Mouse (Mus musculus) left cerebral cortex, postnatal 36 days (tissue): ENCODE data around the gene Tacc2. TPM values are rescaled to one million over a fixed set of nuclear protein-coding genes. Genes with fewer than 3 reads are reported as not detected.
"Not testable (repeated sequence)": the region's sequence is repeated elsewhere in the genome, so short reads cannot be mapped to it uniquely, and the experiment has no call there.

Source experiments
- DNase-seq, 2 experiments: peaks; one replicate each; pipeline ENCODE4 v3.0.0; 2021 to 2022; ENCODE audit warnings: low spot score in 2 of 2, mixed read lengths in 1 of 2
- intact Hi-C: fragments of 180-260 bp; cut with DNase I; formaldehyde crosslinking; loops from one replicate; pipeline ENCODE4 v1.15.1; 2025
- total RNA-seq, 2 experiments: library from RNA; stranded (reverse); gene quantifications; 2 replicates each; pipeline ENCODE4 v1.2.3; 2021

Gene Tacc2
- total RNA-seq, 2 experiments from 2014 or later: 63.0 to 69.5 TPM

DNA sequence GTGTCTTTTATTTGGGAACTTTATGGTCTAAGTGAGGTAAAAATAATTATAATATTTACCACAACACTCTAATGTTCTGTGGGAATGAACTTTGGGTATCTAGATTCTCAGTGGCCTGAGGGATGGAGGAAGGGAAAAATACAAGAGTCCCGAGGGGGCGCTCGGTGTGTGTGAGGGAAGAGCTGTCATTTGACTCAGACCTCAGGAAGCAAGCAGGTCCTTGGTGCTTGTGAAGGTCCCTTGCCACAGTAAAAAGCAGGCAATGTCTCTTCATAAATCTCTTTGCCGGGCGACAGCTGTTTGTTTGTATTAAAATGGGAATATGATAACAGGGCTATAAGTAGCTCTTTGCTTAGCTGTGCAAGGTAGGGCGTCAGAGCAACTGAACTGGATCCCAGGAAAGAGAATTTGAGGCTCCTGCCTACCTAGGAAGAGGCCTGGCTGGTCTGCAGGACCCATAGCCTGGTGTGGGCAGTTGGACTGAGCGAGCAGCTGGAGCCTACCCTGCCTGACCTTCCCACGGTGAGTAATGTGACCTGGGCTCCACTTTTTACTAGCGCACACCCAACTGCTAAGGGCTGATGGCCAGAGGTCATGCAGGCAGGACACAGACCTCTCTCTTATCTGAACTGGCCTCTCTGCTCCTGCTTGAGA, 8.3 kb upstream of the Tacc2 start:
- no peak for DNase-seq
- intact Hi-C loops: no loop called here

DNA sequence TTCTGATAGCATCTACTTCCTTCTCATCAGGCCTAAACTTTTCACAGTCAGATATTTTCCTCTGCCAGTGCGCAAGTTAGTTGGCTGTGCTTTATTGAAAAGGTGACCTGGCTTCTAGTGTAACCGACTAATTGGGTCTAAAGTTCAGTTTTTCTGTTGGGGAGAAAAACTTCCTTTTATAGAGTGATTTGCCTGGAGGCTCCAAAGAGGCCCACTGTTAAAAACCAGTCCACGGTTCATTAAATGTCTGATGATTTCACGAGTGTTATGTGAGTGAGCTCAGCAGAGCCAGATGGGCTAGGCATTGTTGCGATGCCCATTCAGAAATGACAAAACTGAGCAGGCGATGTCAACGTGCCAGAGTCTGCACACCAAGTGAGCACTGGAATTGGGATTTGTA, 6.8 kb upstream of the Tacc2 start:
- no peak for DNase-seq

DNA sequence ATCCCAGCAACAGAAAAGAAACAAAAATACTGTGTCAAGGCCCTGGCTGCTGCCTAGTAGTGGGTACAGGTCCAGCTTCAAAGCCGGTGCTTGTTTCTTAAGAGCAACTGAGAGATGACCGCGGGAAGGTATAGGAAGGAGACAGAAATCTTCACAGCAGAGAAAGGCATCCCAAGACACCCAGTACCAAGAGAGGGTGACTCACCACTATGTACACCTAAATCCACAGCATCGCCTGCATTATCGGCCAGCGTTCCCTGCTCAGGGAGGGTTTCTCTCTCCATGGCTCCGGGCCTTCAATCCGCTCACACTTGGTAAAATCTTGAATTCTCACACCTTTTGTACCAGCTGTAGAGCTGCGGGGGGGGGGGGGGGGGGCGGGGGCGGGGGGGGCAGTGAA, 4.4 kb upstream of the Tacc2 start, which contains the start of gene Nsmce4a:
Gene Nsmce4a (minus strand): TSS at position 298 of the 400 bp plus-strand sequence.
- no peak for DNase-seq
- intact Hi-C loops: no loop called here

More for the DNA sequence above, 6.8 kb upstream of the Tacc2 start:
- intact Hi-C loops: no loop called here

DNA sequence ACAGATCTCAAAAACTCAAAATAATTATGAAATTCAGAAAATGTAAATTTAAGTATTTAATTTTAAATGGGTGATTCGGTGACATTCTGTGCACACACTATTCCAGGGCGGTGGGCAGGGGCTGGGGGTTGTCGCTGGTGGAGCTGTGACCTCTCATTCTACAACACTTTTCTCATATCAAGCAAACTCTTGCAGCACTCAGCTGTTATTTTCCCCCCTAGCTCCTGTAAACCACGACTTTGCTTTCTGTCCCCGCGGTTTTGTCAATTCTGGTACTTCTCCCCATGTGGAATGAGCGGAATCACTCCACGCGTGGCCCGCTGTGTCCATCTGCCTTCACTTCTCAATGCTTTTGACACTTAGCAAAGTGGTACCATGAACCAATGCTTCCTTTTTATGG, 3.5 kb upstream of the Tacc2 start:
- DNase-seq: no peak
- intact Hi-C loops: no loop called here

GRCm38 (mm10) chr7:130574211-130574991, 2.8 kb upstream of the Tacc2 start:
- intact Hi-C loops: no loop called here
- DNase-seq: no peak

GRCm38 (mm10) chr7:130576981-130577380, 257 bp upstream of the Tacc2 start:
- peak in 1 of 2 experiments; percentile 18 for DNase-seq
- intact Hi-C loops: no loop called here

- DNase-seq: no peak
These were observed 828 bp downstream of the Tacc2 start for GRCm38 (mm10) chr7:130578066-130578465.

DNA sequence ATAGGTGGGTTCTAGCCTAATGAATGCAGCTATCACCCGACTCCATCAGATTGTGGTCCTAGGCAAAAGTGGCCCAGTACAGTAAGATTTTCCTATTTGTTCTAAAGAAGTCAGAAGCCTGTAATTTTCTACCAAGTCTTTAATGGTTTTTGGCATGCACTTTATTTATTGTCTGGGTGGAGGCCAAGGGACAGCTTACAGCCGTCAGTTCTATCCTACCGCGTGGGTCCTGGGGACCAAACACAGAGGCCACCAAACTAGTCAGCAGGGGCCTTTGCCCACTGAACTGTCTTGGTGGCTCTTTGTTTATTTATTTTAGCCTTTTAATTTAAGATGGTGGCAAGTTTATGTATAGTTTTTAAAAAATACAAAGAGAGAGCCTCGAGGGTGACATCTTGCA, 1.4 kb downstream of the Tacc2 start:
- intact Hi-C loops: no loop called here
- DNase-seq: no peak

More at GRCm38 (mm10) chr7:130578066-130578465, 828 bp downstream of the Tacc2 start:
- intact Hi-C loops: no loop called here

DNA sequence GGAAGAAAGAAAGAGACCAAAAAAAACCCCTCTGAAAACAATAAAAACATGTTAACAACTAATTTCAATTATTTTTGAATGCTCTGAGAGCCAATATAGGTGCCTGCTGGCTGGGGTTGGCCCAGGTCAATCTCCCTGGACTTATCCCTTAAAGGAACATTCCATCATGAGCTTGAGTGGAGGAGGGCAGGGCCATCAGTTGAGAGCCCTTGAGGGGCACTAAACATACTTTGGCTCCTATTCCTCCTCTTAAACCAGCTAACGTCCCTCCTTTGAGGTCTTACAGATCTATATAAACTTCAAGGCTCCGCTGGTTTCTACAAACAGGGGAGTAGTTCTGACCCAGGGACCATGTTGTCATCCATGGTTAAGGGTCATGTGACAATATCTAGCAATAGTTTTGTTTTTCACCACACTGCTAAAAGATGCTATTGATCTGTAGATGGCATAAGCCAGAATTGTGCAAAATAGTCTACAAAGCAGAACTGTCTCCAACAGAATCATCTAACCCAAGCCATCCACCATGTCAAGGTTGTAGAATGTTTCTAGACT, 9.4 kb downstream of the Tacc2 start:
- intact Hi-C loops: no loop called here
- DNase-seq: no peak

GRCm38 (mm10) chr7:130590081-130590828, 13.0 kb downstream of the Tacc2 start:
- DNase-seq: no peak
- intact Hi-C loops: no loop called here

DNA sequence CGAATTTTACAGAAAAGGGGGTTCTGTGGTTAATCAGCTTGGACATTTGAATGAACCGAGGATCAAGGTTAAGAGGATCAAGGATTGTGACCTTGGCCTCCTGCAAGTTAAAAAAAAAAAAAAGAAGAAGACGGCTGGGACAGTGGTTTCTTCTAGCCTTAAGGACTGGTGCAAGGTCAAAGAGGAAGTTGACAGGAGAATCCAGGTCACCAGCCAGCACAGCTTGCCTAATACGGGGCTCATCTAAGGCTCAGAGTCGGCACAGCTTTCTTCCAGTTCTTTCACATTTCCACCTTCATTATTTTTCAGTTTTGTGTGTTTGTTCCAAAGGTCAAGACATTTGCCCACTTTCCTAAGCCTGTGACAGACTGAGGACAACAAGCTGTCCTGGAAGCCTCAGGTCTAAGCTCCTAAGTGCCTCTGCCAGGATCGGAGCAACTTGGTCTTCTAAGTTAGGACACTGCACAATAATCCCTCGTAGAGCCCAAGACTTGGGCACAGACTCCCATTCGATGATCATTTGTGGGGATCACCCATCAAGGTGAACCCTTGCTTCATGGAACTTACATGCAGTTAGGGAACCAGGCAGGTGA, 13.7 kb downstream of the Tacc2 start:
- DNase-seq: no peak
- intact Hi-C loops: no loop called here

GRCm38 (mm10) chr7:130592975-130593374, 15.7 kb downstream of the Tacc2 start:
- intact Hi-C loops, DNase-seq: not testable (repeated sequence)

DNA sequence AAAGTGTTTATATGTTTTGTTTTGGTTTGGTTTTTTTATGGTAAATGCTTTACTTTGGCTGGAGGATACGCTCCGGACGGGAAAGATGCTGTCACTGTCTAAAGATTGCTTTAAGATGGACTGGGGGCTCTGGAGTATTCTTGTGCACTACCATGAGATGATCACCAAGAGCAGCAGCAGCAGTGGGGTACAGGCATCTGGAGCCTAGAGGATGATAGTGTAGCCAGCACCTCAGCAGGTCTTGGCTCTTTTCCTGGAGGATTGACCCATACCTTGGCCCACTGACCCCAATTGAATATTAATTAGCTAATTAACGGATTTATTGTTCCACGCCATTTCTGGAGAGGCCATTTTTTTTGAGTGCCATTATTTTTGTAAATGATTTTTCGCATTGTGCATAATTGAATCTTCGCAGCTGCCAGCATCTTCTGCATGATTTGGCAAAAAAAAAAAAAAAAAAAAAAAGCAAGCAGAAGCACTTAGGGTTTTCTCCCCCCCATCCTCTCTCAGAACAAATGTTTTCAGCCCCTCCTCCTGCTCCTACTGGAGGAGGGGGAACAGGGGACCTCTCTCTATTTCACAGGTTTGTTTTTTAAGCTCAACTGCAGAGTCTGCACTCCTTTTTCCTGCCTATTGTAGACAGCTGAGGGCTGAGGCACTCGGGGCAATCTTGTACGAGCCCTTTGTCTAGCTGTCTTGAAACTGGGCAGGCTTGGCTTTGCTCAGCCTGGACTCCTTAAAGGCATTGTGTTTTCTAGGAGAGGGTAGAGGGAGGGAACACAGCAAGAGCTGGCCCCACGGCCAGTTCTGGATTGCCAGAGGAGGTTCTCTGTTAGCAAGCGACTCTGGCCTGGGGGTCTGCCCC, 16.4 kb downstream of the Tacc2 start:
- DNase-seq, intact Hi-C loops: not testable (repeated sequence)

DNA sequence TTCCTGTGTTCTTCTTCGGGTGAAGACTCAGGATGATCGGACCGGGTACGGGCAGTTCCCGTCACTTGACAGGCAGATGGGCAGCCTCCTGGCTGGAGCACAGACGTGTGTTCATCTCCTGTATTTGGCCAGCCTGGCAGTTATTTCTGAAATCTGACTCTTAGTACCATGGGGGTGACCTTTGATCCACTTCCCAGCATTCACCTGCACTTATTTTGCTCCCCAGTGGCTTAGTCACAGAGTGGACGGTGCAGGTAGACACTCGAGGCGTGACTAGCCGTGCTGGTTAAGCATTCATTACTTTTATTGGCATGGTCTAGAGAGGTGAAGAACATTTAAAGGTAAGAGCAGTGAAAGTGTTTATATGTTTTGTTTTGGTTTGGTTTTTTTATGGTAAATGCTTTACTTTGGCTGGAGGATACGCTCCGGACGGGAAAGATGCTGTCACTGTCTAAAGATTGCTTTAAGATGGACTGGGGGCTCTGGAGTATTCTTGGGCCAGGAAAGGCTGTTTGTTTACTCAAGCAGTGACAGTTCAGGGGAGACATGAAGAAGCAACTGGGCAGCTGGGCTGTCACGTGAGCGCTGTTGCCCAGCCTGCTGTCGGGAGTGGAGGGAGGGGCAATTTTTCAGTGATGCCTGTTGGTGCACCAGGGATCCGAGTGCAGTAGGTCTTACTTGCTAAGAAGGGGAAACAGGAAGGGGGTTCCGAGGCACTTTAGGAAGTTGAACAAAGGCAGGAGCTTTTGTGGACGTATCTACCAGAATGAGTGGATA, 19.0 kb downstream of the Tacc2 start:
- intact Hi-C loops, DNase-seq: not testable (repeated sequence)

- intact Hi-C loops: no loop called here
- no peak for DNase-seq
These were observed 20.3 kb downstream of the Tacc2 start for GRCm38 (mm10) chr7:130597546-130597945.

- no peak for DNase-seq
- intact Hi-C loops: loop anchor here (5.0 kb wide), 1 partner anchor 53 kb away; no protein-coding TSS in a partner anchor
These were observed 22.8 kb downstream of the Tacc2 start for GRCm38 (mm10) chr7:130600074-130600473.

DNA sequence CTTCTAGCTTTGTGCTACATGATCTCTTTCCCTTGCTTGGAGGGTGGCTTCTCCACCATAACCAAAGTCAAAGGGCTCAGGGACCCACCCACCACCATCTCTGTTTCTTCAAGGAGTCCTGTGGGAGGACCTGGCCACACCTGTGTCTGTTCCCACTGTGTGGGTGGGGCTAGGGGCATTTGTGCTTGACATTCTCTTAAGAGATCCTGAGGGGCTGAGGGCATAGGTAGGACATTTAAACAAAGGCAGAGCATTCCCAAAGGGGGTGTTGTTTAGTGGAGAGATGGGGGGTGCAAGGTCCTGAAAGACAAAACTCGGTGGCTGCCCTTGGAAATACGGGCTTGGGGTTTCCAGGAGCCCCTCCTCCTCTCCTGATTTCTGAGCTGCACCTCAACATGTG, 23.3 kb downstream of the Tacc2 start:
- no peak for DNase-seq
- intact Hi-C loops: loop anchor here (5.0 kb wide), 1 partner anchor 53 kb away; no protein-coding TSS in a partner anchor

GRCm38 (mm10) chr7:130602804-130603203, 25.6 kb downstream of the Tacc2 start:
- DNase-seq: no peak
- intact Hi-C loops: loop anchor here (5.0 kb wide), 1 partner anchor 56 kb away; no protein-coding TSS in a partner anchor
